32 mouse cellular contexts compared by ENCODE assay signal in genomic region chr7:136765026-136765425, GRCm38 (mm10).
DNase-seq lines count a peak whose midpoint lies in the region; ATAC-seq lines count a peak whose summit lies in the region.
"Had no signal": no experiment of that assay in that cellular context is flagged by ENCODE, and none has a peak within 500 bp of the region (broad histone marks: within the 10 kb centered on the region; RNA-seq: fewer than 3 reads in every experiment).

No protein-coding gene starts in this region.

- H3K4me1 ChIP-seq in limb, embryonic 11.5 days (ENCODE audit: control insufficient read depth, insufficient read depth, low read length), result no peaks in the 10 kb centered on the region
- H3K4me1 ChIP-seq in liver, embryonic 12.5 days, result no peaks in the 10 kb centered on the region
- H3K4me1 ChIP-seq: intestine, embryonic 15.5 days; midbrain, embryonic 15.5 days; neural tube, embryonic 12.5 days had no signal

- ATAC-seq in limb, embryonic 11.5 days (ENCODE audit: insufficient number of reproducible peaks, low FRiP score, low TSS enrichment, low read depth), result no peak
- ATAC-seq in liver, embryonic 12.5 days, result no peak
- ATAC-seq: hindbrain, postnatal 0 days; intestine, embryonic 15.5 days; midbrain, embryonic 15.5 days had no signal

- H3K4me2 ChIP-seq in limb, embryonic 11.5 days (ENCODE audit: low read depth, severe bottlenecking), result no peak overlapping the region
- H3K4me2 ChIP-seq in liver, embryonic 12.5 days, result no peak overlapping the region
- H3K4me2 ChIP-seq: heart, embryonic 11.5 days; hindbrain, embryonic 12.5 days; intestine, embryonic 15.5 days; limb, embryonic 15.5 days; midbrain, embryonic 15.5 days; neural tube, embryonic 12.5 days had no signal

- no peaks in the 10 kb centered on the region for H3K27me3 ChIP-seq in limb, embryonic 11.5 days (ENCODE audit: control insufficient read depth, insufficient read depth, low read length)
- H3K27me3 ChIP-seq in liver, embryonic 12.5 days (replicated peaks), result no peaks in the 10 kb centered on the region
- H3K27me3 ChIP-seq: hindbrain, embryonic 12.5 days; intestine, embryonic 15.5 days; limb, embryonic 15.5 days; midbrain, embryonic 15.5 days; neural tube, embryonic 12.5 days had no signal

- 45% methylated on average over 7 of the region's 7 CpGs for WGBS in limb, embryonic 11.5 days
- 46% methylated on average over 7 of the region's 7 CpGs for WGBS in liver, embryonic 12.5 days (ENCODE audit: insufficient replicate concordance)

- H3K36me3 ChIP-seq in limb, embryonic 11.5 days (ENCODE audit: control insufficient read depth, insufficient read depth, low read length), result no peaks in the 10 kb centered on the region
- no peaks in the 10 kb centered on the region for H3K36me3 ChIP-seq in liver, embryonic 12.5 days
- H3K36me3 ChIP-seq: hindbrain, embryonic 12.5 days; intestine, embryonic 15.5 days; limb, embryonic 15.5 days; midbrain, embryonic 10.5 days; midbrain, embryonic 15.5 days; neural tube, embryonic 12.5 days had no signal

- H3K4me3 ChIP-seq in limb, embryonic 11.5 days (ENCODE audit: low read depth, low read length), result no peak overlapping the region
- no peak overlapping the region for H3K4me3 ChIP-seq in liver, embryonic 12.5 days
- H3K4me3 ChIP-seq: hindbrain, embryonic 12.5 days; intestine, embryonic 15.5 days; layer of hippocampus, adult 2 months; limb, embryonic 15.5 days; midbrain, embryonic 10.5 days; midbrain, embryonic 15.5 days; neural tube, embryonic 12.5 days had no signal

- H3K9me3 ChIP-seq in limb, embryonic 11.5 days (ENCODE audit: control insufficient read depth, low read length), result no peaks in the 10 kb centered on the region
- H3K9me3 ChIP-seq in liver, embryonic 12.5 days (replicated peaks), result no peaks in the 10 kb centered on the region
- H3K9me3 ChIP-seq: hindbrain, embryonic 12.5 days; intestine, embryonic 15.5 days; limb, embryonic 15.5 days; midbrain, embryonic 10.5 days; midbrain, embryonic 15.5 days; neural tube, embryonic 12.5 days had no signal

- DNase-seq in embryo, embryonic 10 days (ENCODE audit: low spot score), result peak; percentile 31
- no peak for DNase-seq in embryo, embryonic 9.5 days (ENCODE audit: extremely low spot score)
- DNase-seq in kidney, postnatal 4 days, result peak; percentile 8 to 27
- DNase-seq in kidney, postnatal 10 days, result no peak
- peak; percentile 83 for DNase-seq in R1 (ENCODE audit: low read depth, low spot score)
- DNase-seq in limb, embryonic 11.5 days (ENCODE audit: low spot score), result no peak
- DNase-seq in thymus, postnatal 10 days (ENCODE audit: low spot score in 2 of 2), result no peak
- DNase-seq: adrenal gland, postnatal 10 days; cerebellum, adult 11 months; cerebellum, adult 9-10 months; cerebellum, postnatal 36 days; gastrocnemius, postnatal 10 days; heart, postnatal 36 days; kidney, adult 8-10 months; kidney, postnatal 25 days; lung, adult 2 months; lung, postnatal 14 days; right cerebral cortex, adult 18-20 months; spleen, adult 18-20 months; thymus, adult 18-20 months; thymus, postnatal 36 days had no signal

- no peak overlapping the region for H3K27ac ChIP-seq in limb, embryonic 11.5 days (replicated peaks; ENCODE audit: low read depth, low read length)
- no peak overlapping the region for H3K27ac ChIP-seq in liver, embryonic 12.5 days
- H3K27ac ChIP-seq: hindbrain, embryonic 12.5 days; hindbrain, postnatal 0 days; intestine, embryonic 15.5 days; layer of hippocampus, adult 2 months; limb, embryonic 15.5 days; liver, embryonic 14.5 days; midbrain, embryonic 10.5 days; midbrain, embryonic 15.5 days; neural tube, embryonic 12.5 days had no signal

- peak overlapping the region; percentile 41; the same call in 1 of the 2 replicates for H3K9ac ChIP-seq in limb, embryonic 11.5 days (ENCODE audit: low read length)
- H3K9ac ChIP-seq in liver, embryonic 12.5 days, result no peak overlapping the region
- H3K9ac ChIP-seq: hindbrain, embryonic 12.5 days; intestine, embryonic 15.5 days; limb, embryonic 15.5 days; liver, embryonic 14.5 days; midbrain, embryonic 15.5 days; neural tube, embryonic 12.5 days had no signal

Comparison
In these comparisons a context has a peak if more than half of its experiments do, and no peak if none do; other contexts are left out.
1. DNase-seq: peak in embryo, embryonic 10 days (single experiment), kidney, postnatal 4 days (2 of 2) and R1 (single experiment); none in embryo, embryonic 9.5 days (single experiment), kidney, postnatal 10 days (single experiment), limb, embryonic 11.5 days (single experiment) and thymus, postnatal 10 days (0 of 2).